Mouse (Mus musculus): ENCODE measurements around the gene Chd1. TPM values are rescaled to one million over a fixed set of nuclear protein-coding genes. Genes with fewer than 3 reads are reported as not detected.

Gene Chd1
- polyA plus RNA-seq, 1 experiment = 4.6 TPM

- Histone ChIP-seq H3K4me3 (ENCODE audit: control insufficient read depth, low read depth, low read length) (no peak overlapping the region), H3K4me1 (ENCODE audit: control insufficient read depth, insufficient read depth, low read length) (peaks cover 3% of the 10 kb centered on the region), H3K27ac (ENCODE audit: control insufficient read depth, insufficient read depth, low read depth, low read length) (no peak overlapping the region), H3K36me3 (ENCODE audit: control insufficient read depth, insufficient read depth, low read length) (no peaks in the 10 kb centered on the region), H3K27me3 (ENCODE audit: control insufficient read depth, insufficient read depth, low read length) (no peaks in the 10 kb centered on the region)
- TF ChIP-seq CTCF (IDR thresholded peaks at IDR 0.05; ENCODE audit: control insufficient read depth, insufficient read depth, insufficient replicate concordance, low read depth, low read length) (no peak), POLR2A (IDR thresholded peaks at IDR 0.05; ENCODE audit: control insufficient read depth, low read depth, low read length) (no peak)
Observed at GRCm38 (mm10) chr17:15820146-15820545, 115.4 kb downstream of the Chd1 start.

- Histone ChIP-seq H3K4me3 (ENCODE audit: control insufficient read depth, low read depth, low read length) (no peak overlapping the region), H3K27me3 (ENCODE audit: control insufficient read depth, insufficient read depth, low read length) (no peaks in the 10 kb centered on the region), H3K4me1 (ENCODE audit: control insufficient read depth, insufficient read depth, low read length) (peaks cover 7% of the 10 kb centered on the region), H3K36me3 (ENCODE audit: control insufficient read depth, insufficient read depth, low read length) (no peaks in the 10 kb centered on the region), H3K27ac (ENCODE audit: control insufficient read depth, insufficient read depth, low read depth, low read length) (no peak overlapping the region)
- TF ChIP-seq CTCF (IDR thresholded peaks at IDR 0.05; ENCODE audit: control insufficient read depth, insufficient read depth, insufficient replicate concordance, low read depth, low read length) = no peak
- TF ChIP-seq POLR2A (IDR thresholded peaks at IDR 0.05; ENCODE audit: control insufficient read depth, low read depth, low read length) = no peak
Observed at GRCm38 (mm10) chr17:15820761-15821160, 116.0 kb downstream of the Chd1 start.

- peaks cover 7% of the 10 kb centered on the region for H3K4me1 ChIP-seq (ENCODE audit: control insufficient read depth, insufficient read depth, low read length)
- TF ChIP-seq POLR2A (IDR thresholded peaks at IDR 0.05; ENCODE audit: control insufficient read depth, low read depth, low read length) (no peak), CTCF (IDR thresholded peaks at IDR 0.05; ENCODE audit: control insufficient read depth, insufficient read depth, insufficient replicate concordance, low read depth, low read length) (no peak)
- no peaks in the 10 kb centered on the region for H3K27me3 ChIP-seq (ENCODE audit: control insufficient read depth, insufficient read depth, low read length)
- H3K4me3 ChIP-seq (ENCODE audit: control insufficient read depth, low read depth, low read length) = no peak overlapping the region
- H3K27ac ChIP-seq (ENCODE audit: control insufficient read depth, insufficient read depth, low read depth, low read length) = no peak overlapping the region
- no peaks in the 10 kb centered on the region for H3K36me3 ChIP-seq (ENCODE audit: control insufficient read depth, insufficient read depth, low read length)
Observed at GRCm38 (mm10) chr17:15821706-15822105, 116.9 kb downstream of the Chd1 start.

Other genes with a start within 250 kb of the Chd1 start
- 50.8 and 58.3 TPM in 2 replicates for gene Psmb1, start 205.2 kb upstream of the Chd1 start, polyA plus RNA-seq (2012; rRNA removed)
- 230 and 281 TPM in 2 replicates for gene Tbp, start 205.1 kb upstream of the Chd1 start, polyA plus RNA-seq (2012; rRNA removed)
- 8.5 and 9.0 TPM in 2 replicates for gene Pdcd2, start 177.7 kb upstream of the Chd1 start, polyA plus RNA-seq (2012; rRNA removed)
- 2.9 and 3.2 TPM in 2 replicates for gene Prdm9, start 140.6 kb upstream of the Chd1 start, polyA plus RNA-seq (2012; rRNA removed)
- gene Rgmb, start 126.1 kb downstream of the Chd1 start, polyA plus RNA-seq (2012; rRNA removed) = 3.4 and 4.6 TPM in 2 replicates

All from testis, adult 2 months (tissue).